Mouse (Mus musculus): ENCODE results near the gene Ndufab1.

Ndufab1 gene

DNA sequence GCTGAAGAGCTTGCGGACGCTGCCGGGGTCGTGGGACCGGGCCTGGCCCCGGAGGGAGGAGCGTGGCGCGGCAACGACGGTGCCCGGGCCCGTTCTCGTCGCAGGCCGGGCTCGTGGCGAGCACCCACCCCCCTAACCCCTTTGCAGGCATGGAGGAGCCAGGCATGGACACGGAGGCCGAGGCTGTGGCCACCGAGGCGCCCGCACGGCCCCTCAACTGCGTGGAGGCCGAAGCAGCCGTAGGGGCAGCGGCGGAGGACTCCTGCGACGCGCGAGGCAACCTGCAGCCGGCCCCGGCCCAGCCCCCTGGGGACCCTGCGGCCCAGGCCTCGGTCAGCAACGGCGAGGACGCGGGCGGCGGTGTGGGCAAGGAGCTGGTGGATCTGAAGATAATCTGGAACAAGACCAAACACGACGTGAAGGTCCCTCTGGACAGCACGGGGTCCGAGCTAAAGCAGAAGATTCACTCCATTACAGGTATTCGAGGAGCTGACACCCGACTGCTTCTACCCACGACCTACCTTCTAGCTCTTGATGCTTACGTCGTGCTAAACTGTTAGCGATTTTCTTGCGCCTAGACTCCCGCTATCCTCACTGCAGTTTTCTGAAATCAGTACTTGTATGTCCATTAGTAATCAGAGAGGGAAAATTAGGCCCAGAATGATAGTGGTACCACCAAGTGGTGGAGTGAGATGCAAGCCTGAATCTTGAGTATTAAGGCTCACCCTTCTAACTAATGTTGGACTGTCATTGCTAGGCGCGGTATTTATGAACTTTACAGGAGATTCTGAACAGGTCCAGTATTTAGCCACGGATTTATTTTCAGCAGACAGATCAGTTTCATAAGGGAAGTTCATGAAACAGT lies 33.9 kb downstream of the Ndufab1 start:
- in situ Hi-C loops (cut with MboI, MseI), result no loop called here

DNA sequence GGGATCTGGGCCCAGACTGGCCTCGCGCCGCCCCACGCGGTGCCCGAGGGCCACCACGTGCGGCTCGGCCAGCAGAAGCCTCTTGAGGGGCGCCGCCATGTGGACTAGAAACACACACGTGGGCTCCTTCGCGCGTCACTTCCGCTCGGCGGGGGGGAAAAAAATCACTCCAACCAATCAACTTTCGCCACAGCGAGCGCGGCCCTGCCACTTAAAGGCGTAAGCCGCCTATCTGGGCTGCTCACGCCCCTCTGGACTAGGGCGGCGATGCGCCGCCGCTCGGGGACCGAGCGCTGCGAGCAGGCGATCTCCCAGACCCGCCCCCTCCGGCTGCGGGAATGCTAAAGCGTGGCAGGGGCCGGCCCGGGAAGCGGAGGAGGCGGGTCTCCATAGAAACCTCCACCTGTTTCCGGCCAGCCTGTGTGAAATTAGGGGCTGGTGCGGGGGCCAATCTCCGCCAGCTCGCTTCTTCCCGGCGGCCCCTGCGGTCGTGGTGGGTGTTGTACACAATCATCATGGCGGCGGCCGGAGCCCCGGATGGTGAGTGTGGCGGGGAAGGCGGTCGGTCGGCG lies 34.7 kb downstream of the Ndufab1 start, which contains the start of the genes Ubfd1 and Ears2:
Ubfd1 (plus strand) TSS at position 231 of the 572 bp plus-strand sequence.
Ears2 (minus strand) TSS at position 319 of the 572 bp plus-strand sequence.
- in situ Hi-C loops (cut with MboI, MseI), result no loop called here

DNA sequence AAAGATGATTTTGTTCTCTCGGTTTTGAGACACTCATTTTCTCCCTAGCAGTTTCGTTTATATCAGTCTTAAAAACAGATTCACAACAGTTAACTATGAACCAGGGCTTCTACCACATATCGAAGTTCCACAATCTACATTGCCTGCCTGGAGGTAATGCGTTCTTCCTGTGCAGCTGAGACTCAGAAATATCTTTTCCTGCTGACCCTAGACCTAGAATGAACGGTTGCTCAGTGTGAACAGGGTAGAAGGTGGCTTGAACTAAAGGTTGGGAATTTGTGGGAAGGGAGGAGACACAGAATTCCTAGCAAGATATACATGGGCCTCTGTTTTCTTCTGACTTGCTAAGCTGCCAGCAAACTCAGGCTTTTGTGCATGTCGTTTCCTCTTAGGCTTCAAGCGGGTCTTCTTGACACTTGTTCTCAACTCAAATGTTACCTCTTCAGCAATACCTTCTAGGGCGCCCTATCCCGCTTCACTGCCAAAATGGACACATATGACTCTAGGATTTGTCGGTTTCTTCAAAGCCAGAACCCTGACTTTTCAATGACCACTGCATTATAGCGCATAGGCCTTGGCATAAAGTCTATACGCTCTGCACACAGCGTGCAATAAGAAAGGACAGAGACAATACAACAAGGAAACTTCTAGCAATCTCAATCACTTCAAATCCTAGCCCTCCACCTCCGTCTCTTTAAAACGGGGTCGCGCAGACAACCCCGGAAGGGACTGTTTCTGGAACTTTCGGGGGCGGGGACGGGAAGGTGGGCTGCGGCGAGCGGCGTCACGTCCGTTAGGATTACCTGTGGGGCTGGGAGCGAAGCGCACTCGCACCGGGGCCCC lies 35.4 kb downstream of the Ndufab1 start:
- in situ Hi-C loops (cut with MboI, MseI), result no loop called here

DNA sequence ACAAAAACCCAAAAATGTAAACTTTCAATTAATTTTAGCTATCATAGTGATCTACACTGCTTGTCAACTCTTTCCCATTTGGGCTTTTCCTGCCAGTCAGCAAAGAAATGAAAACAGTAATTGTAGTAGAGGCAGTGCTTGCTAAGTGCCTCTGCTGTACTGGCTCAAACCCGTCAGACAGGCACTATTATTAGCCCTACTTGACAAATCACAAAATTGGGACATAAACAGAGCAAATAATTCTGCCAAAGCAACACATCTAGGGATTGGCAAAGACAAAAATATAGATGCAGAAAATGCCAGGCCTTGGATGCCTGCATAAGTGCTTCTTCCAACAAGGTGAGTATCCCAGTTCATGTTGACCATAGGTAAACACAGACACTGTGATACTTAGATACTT lies 36.0 kb downstream of the Ndufab1 start:
- in situ Hi-C loops (cut with MboI, MseI), result no loop called here

DNA sequence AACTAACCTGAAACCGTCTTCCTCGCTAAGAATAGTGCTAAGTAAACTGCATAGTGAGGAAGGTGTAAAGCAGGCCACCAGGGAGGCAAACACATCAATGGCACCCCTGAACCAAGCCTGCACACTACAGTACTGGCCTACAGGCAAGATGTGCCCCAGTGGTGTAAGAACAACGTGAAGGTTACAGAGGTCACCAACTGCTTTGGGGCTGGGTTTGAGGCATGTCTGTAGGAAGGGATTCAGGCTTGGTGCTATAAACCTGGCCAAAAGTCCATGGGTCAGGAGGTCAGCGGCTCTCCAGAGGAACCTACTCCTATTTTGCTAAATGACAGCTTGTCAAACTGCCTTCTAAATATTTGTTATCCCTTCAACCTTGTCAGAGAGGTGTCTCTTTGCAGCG lies 45.1 kb downstream of the Ndufab1 start:
- in situ Hi-C loops (cut with MboI, MseI), result no loop called here

DNA sequence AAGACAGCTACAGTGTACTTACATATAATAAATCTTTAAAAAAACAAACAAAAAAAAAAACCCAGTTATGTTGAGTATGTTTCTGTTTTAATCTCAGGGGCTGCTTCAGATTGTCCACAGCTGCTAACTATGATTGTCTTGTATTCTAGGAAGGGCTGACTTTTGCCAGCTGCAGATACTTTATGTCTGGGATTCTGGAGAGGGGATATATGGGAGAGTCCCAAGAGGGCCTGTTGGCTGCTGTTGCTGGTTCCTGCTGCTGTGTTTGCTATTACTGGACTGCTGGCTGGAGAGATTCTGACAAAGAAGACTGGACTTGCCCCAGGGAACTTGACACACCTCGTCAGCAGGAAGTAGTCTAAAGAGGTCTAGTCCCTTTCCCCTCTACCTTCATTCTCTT lies 50.9 kb downstream of the Ndufab1 start:
- in situ Hi-C loops (cut with MboI, MseI), result no loop called here

DNA sequence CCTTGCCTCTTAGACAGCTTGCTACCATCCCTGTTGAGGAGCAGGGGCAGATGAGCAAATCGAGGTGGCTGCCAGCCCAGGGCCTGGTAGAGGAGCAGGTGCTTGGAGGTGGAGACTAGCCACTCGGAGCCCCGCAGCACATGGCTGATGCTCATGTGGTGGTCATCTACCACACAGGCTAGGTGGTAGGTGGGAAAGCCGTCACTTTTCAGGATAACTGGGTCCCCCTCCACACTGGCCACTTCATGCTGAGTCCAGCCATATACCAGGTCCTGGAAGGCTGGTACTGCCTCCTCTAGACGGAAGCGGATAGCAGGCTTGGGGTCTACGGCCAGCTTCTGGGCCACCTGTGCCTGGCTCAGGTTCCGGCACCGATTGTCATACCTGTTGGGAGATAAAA lies 53.5 kb downstream of the Ndufab1 start:
- in situ Hi-C loops (cut with MboI, MseI), result no loop called here

DNA sequence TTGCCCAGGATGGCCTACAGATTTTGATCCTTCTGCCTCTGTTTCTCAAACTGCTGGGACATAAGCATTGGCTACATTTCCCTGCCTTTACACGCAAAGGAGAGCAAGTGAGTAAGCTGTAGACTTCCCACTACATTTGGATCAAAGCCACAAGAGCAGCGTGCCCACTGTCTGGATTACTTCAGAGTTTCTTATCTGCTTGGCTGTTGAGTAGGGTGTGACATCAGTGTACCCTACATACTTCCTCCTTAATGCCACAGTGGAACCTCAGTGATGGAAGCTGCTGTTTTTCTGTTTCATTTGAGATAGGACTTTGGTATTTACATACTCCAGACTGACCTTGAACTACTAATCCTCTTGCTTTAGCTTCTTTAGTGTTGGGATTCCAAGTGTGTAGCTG lies 54.9 kb downstream of the Ndufab1 start:
- in situ Hi-C loops (cut with MboI, MseI), result no loop called here

DNA sequence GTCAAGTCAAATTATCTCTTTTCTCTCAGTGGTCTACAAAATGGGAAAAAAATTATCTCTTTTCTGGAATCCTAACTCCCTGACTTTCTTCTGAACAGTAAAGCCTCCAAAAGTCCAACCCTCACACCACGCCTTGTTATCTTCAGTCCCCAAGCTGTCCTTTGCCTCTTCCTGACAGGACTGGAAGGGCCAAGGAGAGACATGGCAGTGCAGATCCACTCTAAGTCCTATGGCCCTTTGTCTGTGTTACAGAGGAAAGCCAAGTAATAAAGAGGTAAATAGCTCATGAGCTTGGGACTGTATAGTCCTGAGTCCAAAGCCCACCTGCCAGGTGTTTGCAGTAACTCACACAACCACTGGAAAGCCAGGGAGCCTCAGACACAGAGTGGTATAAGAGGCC lies 56.0 kb downstream of the Ndufab1 start:
- in situ Hi-C loops (cut with MboI, MseI), result no loop called here

DNA sequence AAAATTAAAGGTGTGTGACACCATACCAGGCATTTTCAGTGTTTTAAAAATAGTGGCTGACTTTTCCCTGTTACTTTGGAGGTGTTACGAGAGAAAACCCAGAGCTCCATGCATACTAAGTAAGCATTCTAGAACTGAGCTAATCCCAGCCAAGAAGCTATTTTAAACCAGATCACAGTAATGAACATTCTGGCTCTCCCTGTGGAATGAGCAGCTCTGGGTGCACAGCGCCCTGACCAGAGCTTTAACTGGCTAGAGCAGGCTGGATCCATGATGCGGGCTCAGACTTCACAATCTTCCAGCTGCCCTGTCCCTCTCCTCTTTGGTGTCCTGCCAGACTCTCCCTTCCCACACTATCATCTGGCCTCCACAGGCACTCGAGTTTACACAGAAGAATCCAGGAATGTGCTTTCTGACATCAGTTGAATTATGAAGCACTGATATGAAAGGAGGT lies 56.5 kb downstream of the Ndufab1 start:
- in situ Hi-C loops (cut with MboI, MseI), result no loop called here

DNA sequence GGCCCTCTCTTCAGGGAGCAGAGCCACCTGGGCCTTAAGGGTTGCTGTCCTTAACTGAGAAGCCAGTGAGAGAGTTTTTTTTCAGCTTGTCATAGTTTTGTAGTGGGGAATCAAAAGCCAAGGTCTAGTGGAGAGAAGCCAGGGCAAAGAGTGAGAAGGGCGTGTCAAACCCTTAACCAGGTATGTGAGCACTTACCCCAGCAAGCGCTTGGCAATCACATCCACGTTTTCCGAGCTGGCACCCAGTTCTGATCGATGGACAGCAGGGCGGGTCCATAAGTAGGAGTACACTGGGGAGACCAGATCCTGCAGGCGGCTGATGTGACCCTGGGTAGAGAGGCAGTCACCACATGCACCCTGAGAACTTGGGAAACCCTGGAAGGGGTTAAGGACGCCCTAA lies 57.6 kb downstream of the Ndufab1 start:
- in situ Hi-C loops (cut with MboI, MseI), result no loop called here
